14 mouse cellular contexts compared by ENCODE assay signal in genomic region chr4:119116336-119116735, GRCm38 (mm10). TPM values are rescaled to one million over a fixed set of nuclear protein-coding genes. Genes with fewer than 3 reads are reported as not detected.
DNase-seq lines count a peak whose midpoint lies in the region; ATAC-seq and TF ChIP-seq lines count a peak whose summit lies in the region.
"Had no signal": no experiment of that assay in that cellular context is flagged by ENCODE, and none has a peak within 500 bp of the region (broad histone marks: within the 10 kb centered on the region; RNA-seq: fewer than 3 reads in every experiment).

No protein-coding gene starts in this region.

- no peaks in the 10 kb centered on the region for H3K27me3 ChIP-seq in erythroblast, embryonic 14.5 days (ENCODE audit: control insufficient read depth)
- no peaks in the 10 kb centered on the region for H3K27me3 ChIP-seq in intestine, postnatal 0 days (replicated peaks; ENCODE audit: control insufficient read depth, insufficient read depth, low read length)
- H3K27me3 ChIP-seq in small intestine, adult 2 months (ENCODE audit: control insufficient read depth, insufficient read depth, low read length) = no peaks in the 10 kb centered on the region
- H3K27me3 ChIP-seq: forebrain, embryonic 15.5 days; Patski had no signal

- no peaks in the 10 kb centered on the region for H3K9me3 ChIP-seq in erythroblast, embryonic 14.5 days (ENCODE audit: control insufficient read depth, low read length)
- H3K9me3 ChIP-seq in intestine, postnatal 0 days (ENCODE audit: control insufficient read depth) = no peaks in the 10 kb centered on the region
- H3K9me3 ChIP-seq: embryonic facial prominence, embryonic 10.5 days; forebrain, embryonic 15.5 days had no signal

- no peak overlapping the region for H3K4me2 ChIP-seq in intestine, postnatal 0 days (replicated peaks; ENCODE audit: low read depth)
- H3K4me2 ChIP-seq: forebrain, embryonic 15.5 days had no signal

- no peak for TF ChIP-seq POLR2A in small intestine, adult 2 months (IDR thresholded peaks at IDR 0.05; ENCODE audit: low read depth, low read length)

- peaks cover 100% of the 10 kb centered on the region for H3K4me1 ChIP-seq in erythroblast, embryonic 14.5 days (ENCODE audit: control insufficient read depth)
- 0 out of 2 replicates have a peak, but pooled peaks cover 3% of the 10 kb centered on the region for H3K4me1 ChIP-seq in intestine, postnatal 0 days (replicated peaks; ENCODE audit: control insufficient read depth, insufficient read depth, low read length)
- peaks cover 11% of the 10 kb centered on the region; the same call in 1 of the 2 replicates for H3K4me1 ChIP-seq in small intestine, adult 2 months (ENCODE audit: control insufficient read depth, insufficient read depth, insufficient read length, low read length)

- no peak overlapping the region for H3K27ac ChIP-seq in layer of hippocampus, adult 2 months
- peak overlapping the region; percentile 74 for H3K27ac ChIP-seq in intestine, postnatal 0 days (ENCODE audit: low read depth, low read length)
- 0 out of 2 replicates have a peak overlapping the region, but pooled peaks have one; percentile 10 for H3K27ac ChIP-seq in small intestine, adult 2 months (ENCODE audit: insufficient read depth, low read depth, low read length)
- H3K27ac ChIP-seq: embryonic facial prominence, embryonic 10.5 days; forebrain, embryonic 15.5 days had no signal

- WGBS in intestine, postnatal 0 days = 63% methylated on average over 1 of the region's 1 CpGs
- 73% methylated on average over 1 of the region's 1 CpGs for WGBS in small intestine, adult 2 months

- H3K36me3 ChIP-seq in erythroblast, embryonic 14.5 days (ENCODE audit: control insufficient read depth) = peaks cover 100% of the 10 kb centered on the region
- H3K36me3 ChIP-seq in intestine, postnatal 0 days (ENCODE audit: control insufficient read depth, insufficient read depth) = peaks cover 16% of the 10 kb centered on the region; the same call in 1 of the 2 replicates
- H3K36me3 ChIP-seq in small intestine, adult 2 months (ENCODE audit: control insufficient read depth, insufficient read depth, low read length) = no peaks in the 10 kb centered on the region

- ATAC-seq in erythroblast, adult 5-6 weeks (replicated peaks; ENCODE audit: low FRiP score, poor library complexity, severe bottlenecking) = no peak
- ATAC-seq in intestine, postnatal 0 days = peak; percentile 41; the same call in 1 of the 2 replicates
- ATAC-seq: forebrain, embryonic 15.5 days; Patski had no signal

- DNase-seq in layer of hippocampus, adult 2 months (ENCODE audit: low spot score in 2 of 2) = no peak
- DNase-seq in layer of hippocampus, postnatal 14 days (ENCODE audit: low spot score in 2 of 2) = no peak
- no peak for DNase-seq in adrenal gland, postnatal 14 days
- no peak for DNase-seq in cerebellum, adult 9-11 months
- DNase-seq: adrenal gland, postnatal 25 days; cerebellum, adult 11 months; left cerebral cortex, postnatal 4 days had no signal

- H3K9ac ChIP-seq in intestine, postnatal 0 days (ENCODE audit: low read depth, low read length) = no peak overlapping the region
- H3K9ac ChIP-seq: forebrain, embryonic 15.5 days had no signal

- TF ChIP-seq CTCF in layer of hippocampus, adult 2 months (conservative IDR thresholded peaks at IDR 0.05) = peak; percentile 27; the same call in 1 of the 2 replicates
- TF ChIP-seq CTCF in intestine, postnatal 0 days (IDR thresholded peaks at IDR 0.05; ENCODE audit: low read depth) = peak; percentile 62
- no peak for TF ChIP-seq CTCF in small intestine, adult 2 months (IDR thresholded peaks at IDR 0.05; ENCODE audit: extremely low read depth, insufficient read length, insufficient replicate concordance, low read depth, low read length)

- peak overlapping the region; percentile 0 for H3K4me3 ChIP-seq in erythroblast, embryonic 14.5 days (replicated peaks)
- H3K4me3 ChIP-seq in layer of hippocampus, adult 2 months = peak overlapping the region; percentile 26; the same call in 1 of the 2 replicates
- no peak overlapping the region for H3K4me3 ChIP-seq in intestine, postnatal 0 days (ENCODE audit: low read depth, low read length)
- H3K4me3 ChIP-seq in small intestine, adult 2 months (ENCODE audit: low read depth, low read length) = no peak overlapping the region
- H3K4me3 ChIP-seq: embryonic facial prominence, embryonic 10.5 days; forebrain, embryonic 15.5 days had no signal

RNA-seq across cellular contexts. Expression of gene Slc2a1, which starts 7.8 kb away (rescaled TPM):
- 189 and 215 TPM in 2 replicates for polyA plus RNA-seq in erythroblast, embryonic 14.5 days (2012)
- total RNA-seq in erythroblast, adult 5-6 weeks (2015; ENCODE audit: low replicate concordance) = 0.38 and 2.7 TPM in 2 replicates
- 1.1 and 1.4 TPM in 2 replicates for total RNA-seq in erythroblast, adult 5-6 weeks (2017; ENCODE audit: low replicate concordance)
- total RNA-seq in layer of hippocampus, adult 2 months (2021) = 10 to 100 TPM; 94.5 to 96.4 TPM
- total RNA-seq in layer of hippocampus, postnatal 14 days (2021) = 100 to 1,000 TPM in 1 of 2 experiments, 10 to 100 TPM in 1; 89.7 to 110 TPM
- 18.1 and 19.0 TPM in 2 replicates for polyA plus RNA-seq in intestine, postnatal 0 days (2015; fragmentation: Nextera tagmentation; extraction: Ambion mirVana)
- polyA plus RNA-seq in small intestine, adult 2 months (2012; rRNA removed) = 20.1 and 24.1 TPM in 2 replicates
- total RNA-seq in adrenal gland, postnatal 14 days (2021) = 15.9 and 19.6 TPM in 2 replicates

RNA-seq across cellular contexts. Expression of gene Zfp691, which starts 57.7 kb away (rescaled TPM):
- polyA plus RNA-seq in erythroblast, embryonic 14.5 days (2012) = 1.8 and 2.0 TPM in 2 replicates
- total RNA-seq in erythroblast, adult 5-6 weeks (2015; ENCODE audit: low replicate concordance) = 2.3 and 4.2 TPM in 2 replicates
- total RNA-seq in erythroblast, adult 5-6 weeks (2017; ENCODE audit: low replicate concordance) = 3.1 and 4.0 TPM in 2 replicates
- total RNA-seq in layer of hippocampus, adult 2 months (2021) = 1 to 10 TPM; 6.1 to 6.5 TPM
- total RNA-seq in layer of hippocampus, postnatal 14 days (2021) = 10 to 100 TPM in 1 of 2 experiments, 1 to 10 TPM in 1; 7.3 to 11.0 TPM
- polyA plus RNA-seq in intestine, postnatal 0 days (2015; fragmentation: Nextera tagmentation; extraction: Ambion mirVana) = 3.4 and 3.6 TPM in 2 replicates
- 4.2 and 6.2 TPM in 2 replicates for polyA plus RNA-seq in small intestine, adult 2 months (2012; rRNA removed)
- 20.5 and 21.6 TPM in 2 replicates for total RNA-seq in adrenal gland, postnatal 14 days (2021)

Comparison
In these comparisons a context has a peak if more than half of its experiments do, and no peak if none do; other contexts are left out.
1. H3K4me3 ChIP-seq: peak in erythroblast, embryonic 14.5 days (single experiment) and layer of hippocampus, adult 2 months (single experiment); none in intestine, postnatal 0 days (single experiment) and small intestine, adult 2 months (single experiment).